Mouse (Mus musculus): Measurements from ENCODE around the gene Hip1r. TPM values are rescaled to one million over a fixed set of nuclear protein-coding genes. Genes with fewer than 3 reads are reported as not detected.

Hip1r gene
- polyA plus RNA-seq, 2 experiments, result 7.2 to 7.6 TPM

- DNase-seq (ENCODE audit: low read depth in 3 of 3, low spot score in 3 of 3) (no peak), ATAC-seq (ENCODE audit: insufficient read depth) (no peak)
- Histone ChIP-seq H3K4me3 (ENCODE audit: insufficient read depth in 1 of 2, low read depth in 2 of 2, low read length in 2 of 2) (no peak overlapping the region), H3K27ac (no peak overlapping the region), H3K27me3 (ENCODE audit: control insufficient read depth, insufficient read depth, low read length) (no peaks in the 10 kb centered on the region), H3K36me3 (replicated peaks; ENCODE audit: control insufficient read depth, insufficient read depth, low read depth) (no peaks in the 10 kb centered on the region), H3K4me1 (replicated peaks; ENCODE audit: control insufficient read depth in 2 of 2, insufficient read depth in 2 of 2, low read length in 1 of 2) (no peaks in the 10 kb centered on the region), H3K9me3 (ENCODE audit: control insufficient read depth, low read length) (no peaks in the 10 kb centered on the region), H3K4me2 (ENCODE audit: low read depth) (no peak overlapping the region), H3K9ac (replicated peaks) (no peak overlapping the region)
- 90% methylated on average over 7 of the region's 7 CpGs for WGBS (ENCODE audit: insufficient replicate concordance)
- TF ChIP-seq EP300 (IDR thresholded peaks at IDR 0.05; ENCODE audit: low read depth) (no peak), CTCF (IDR thresholded peaks at IDR 0.05; ENCODE audit: low read depth) (no peak)
These were observed 21.0 kb downstream of the Hip1r start for GRCm38 (mm10) chr5:123994468-123994867.

- no peak for ATAC-seq (ENCODE audit: insufficient read depth)
- Histone ChIP-seq H3K4me2 (ENCODE audit: low read depth) (no peak overlapping the region), H3K36me3 (replicated peaks; ENCODE audit: control insufficient read depth, insufficient read depth, low read depth) (no peaks in the 10 kb centered on the region), H3K27me3 (ENCODE audit: control insufficient read depth, insufficient read depth, low read length) (no peaks in the 10 kb centered on the region), H3K4me3 (ENCODE audit: insufficient read depth in 1 of 2, low read depth in 2 of 2, low read length in 2 of 2) (no peak overlapping the region), H3K27ac (no peak overlapping the region), H3K9me3 (ENCODE audit: control insufficient read depth, low read length) (no peaks in the 10 kb centered on the region), H3K4me1 (replicated peaks; ENCODE audit: control insufficient read depth in 2 of 2, insufficient read depth in 2 of 2, low read length in 1 of 2) (no peaks in the 10 kb centered on the region), H3K9ac (replicated peaks) (no peak overlapping the region)
- DNase-seq (ENCODE audit: low read depth in 3 of 3, low spot score in 3 of 3), result no peak
- WGBS (ENCODE audit: insufficient replicate concordance), result 67% methylated on average over 6 of the region's 6 CpGs
- TF ChIP-seq EP300 (IDR thresholded peaks at IDR 0.05; ENCODE audit: low read depth) (no peak), CTCF (IDR thresholded peaks at IDR 0.05; ENCODE audit: low read depth) (no peak)
These were observed 22.0 kb downstream of the Hip1r start for GRCm38 (mm10) chr5:123995388-123995787.

- Histone ChIP-seq H3K36me3 (replicated peaks; ENCODE audit: control insufficient read depth, insufficient read depth, low read depth) (no peaks in the 10 kb centered on the region), H3K4me2 (ENCODE audit: low read depth) (no peak overlapping the region), H3K4me1 (replicated peaks; ENCODE audit: control insufficient read depth in 2 of 2, insufficient read depth in 2 of 2, low read length in 1 of 2) (no peaks in the 10 kb centered on the region), H3K9me3 (ENCODE audit: control insufficient read depth, low read length) (no peaks in the 10 kb centered on the region), H3K9ac (replicated peaks) (no peak overlapping the region), H3K27me3 (ENCODE audit: control insufficient read depth, insufficient read depth, low read length) (no peaks in the 10 kb centered on the region), H3K4me3 (ENCODE audit: insufficient read depth in 1 of 2, low read depth in 2 of 2, low read length in 2 of 2) (no peak overlapping the region), H3K27ac (no peak overlapping the region)
- no peak for ATAC-seq (ENCODE audit: insufficient read depth)
- DNase-seq (ENCODE audit: low read depth in 3 of 3, low spot score in 3 of 3), result no peak
- 76% methylated on average over 10 of the region's 10 CpGs for WGBS (ENCODE audit: insufficient replicate concordance)
- TF ChIP-seq EP300 (IDR thresholded peaks at IDR 0.05; ENCODE audit: low read depth) (no peak), CTCF (IDR thresholded peaks at IDR 0.05; ENCODE audit: low read depth) (peak; percentile 36; the same call in 1 of the 2 replicates)
These were observed 22.8 kb downstream of the Hip1r start for GRCm38 (mm10) chr5:123996194-123996593.

- 80% methylated on average over 14 of the region's 14 CpGs for WGBS (ENCODE audit: insufficient replicate concordance)
- no peak for ATAC-seq (ENCODE audit: insufficient read depth)
These were observed 23.3 kb downstream of the Hip1r start for GRCm38 (mm10) chr5:123996695-123997094.

GRCm38 (mm10) chr5:123997211-123997751, 23.9 kb downstream of the Hip1r start:
- DNase-seq (ENCODE audit: low read depth in 3 of 3, low spot score in 3 of 3), result no peak
- Histone ChIP-seq H3K4me3 (ENCODE audit: insufficient read depth in 1 of 2, low read depth in 2 of 2, low read length in 2 of 2) (no peak overlapping the region), H3K36me3 (replicated peaks; ENCODE audit: control insufficient read depth, insufficient read depth, low read depth) (no peaks in the 10 kb centered on the region), H3K4me2 (ENCODE audit: low read depth) (no peak overlapping the region), H3K9me3 (ENCODE audit: control insufficient read depth, low read length) (no peaks in the 10 kb centered on the region), H3K27ac (no peak overlapping the region), H3K27me3 (ENCODE audit: control insufficient read depth, insufficient read depth, low read length) (no peaks in the 10 kb centered on the region), H3K9ac (replicated peaks) (no peak overlapping the region), H3K4me1 (replicated peaks; ENCODE audit: control insufficient read depth in 2 of 2, insufficient read depth in 2 of 2, low read length in 1 of 2) (no peaks in the 10 kb centered on the region)
- no peak for ATAC-seq (ENCODE audit: insufficient read depth)
- TF ChIP-seq EP300 (IDR thresholded peaks at IDR 0.05; ENCODE audit: low read depth) (no peak), CTCF (IDR thresholded peaks at IDR 0.05; ENCODE audit: low read depth) (no peak)
- 85% methylated on average over 24 of the region's 24 CpGs for WGBS (ENCODE audit: insufficient replicate concordance)

More at GRCm38 (mm10) chr5:123996695-123997094, 23.3 kb downstream of the Hip1r start:
- Histone ChIP-seq H3K27ac (no peak overlapping the region), H3K9ac (replicated peaks) (no peak overlapping the region), H3K36me3 (replicated peaks; ENCODE audit: control insufficient read depth, insufficient read depth, low read depth) (no peaks in the 10 kb centered on the region), H3K4me1 (replicated peaks; ENCODE audit: control insufficient read depth in 2 of 2, insufficient read depth in 2 of 2, low read length in 1 of 2) (no peaks in the 10 kb centered on the region), H3K27me3 (ENCODE audit: control insufficient read depth, insufficient read depth, low read length) (no peaks in the 10 kb centered on the region), H3K9me3 (ENCODE audit: control insufficient read depth, low read length) (no peaks in the 10 kb centered on the region), H3K4me2 (ENCODE audit: low read depth) (no peak overlapping the region), H3K4me3 (ENCODE audit: insufficient read depth in 1 of 2, low read depth in 2 of 2, low read length in 2 of 2) (no peak overlapping the region)
- no peak for DNase-seq (ENCODE audit: low read depth in 3 of 3, low spot score in 3 of 3)
- no peak for TF ChIP-seq EP300 (IDR thresholded peaks at IDR 0.05; ENCODE audit: low read depth)
- no peak for TF ChIP-seq CTCF (IDR thresholded peaks at IDR 0.05; ENCODE audit: low read depth)
